Mouse (Mus musculus) spleen, adult 10 weeks (tissue): ENCODE data around the gene Olfr547. TPM values are rescaled to one million over a fixed set of nuclear protein-coding genes. Genes with fewer than 3 reads are reported as not detected.

Experiments
- polyA plus RNA-seq: library from polyadenylated mRNA; stranded (reverse); fragments of 350-450 nt; fragmentation: Illumina TruSeq; extraction: RNeasy Lipid Tissue Mini Kit (QIAGEN cat#74804); gene quantifications from one replicate; pipeline ENCODE4 v1.2.3, GENCODE M21; 2015; ENCODE audit warnings: low replicate concordance; ENCODE audit not compliant: insufficient read depth

Olfr547 gene
- not detected for polyA plus RNA-seq

DNA sequence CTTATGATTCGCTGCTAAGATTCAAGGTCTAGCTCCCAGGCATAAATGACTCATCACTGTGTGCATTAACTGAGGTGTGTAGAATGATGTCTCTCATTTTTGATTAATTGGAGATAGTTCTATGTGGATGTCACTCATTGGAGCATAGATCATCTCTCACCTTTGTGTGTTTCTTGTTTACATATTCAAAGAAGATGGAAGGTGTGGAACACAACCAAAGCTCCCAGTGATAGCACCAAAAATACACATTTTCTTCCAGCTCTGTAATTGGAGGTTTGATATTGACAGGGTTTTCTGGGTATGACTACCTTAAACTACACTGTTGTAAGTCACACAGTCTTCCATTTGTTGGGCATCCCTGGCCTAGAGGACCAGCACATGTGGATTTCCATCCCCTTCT is at the start of gene Olfr547:
Gene Olfr547, plus strand, starts transcription at position 301 of the 400 bp plus-strand sequence.

DNA sequence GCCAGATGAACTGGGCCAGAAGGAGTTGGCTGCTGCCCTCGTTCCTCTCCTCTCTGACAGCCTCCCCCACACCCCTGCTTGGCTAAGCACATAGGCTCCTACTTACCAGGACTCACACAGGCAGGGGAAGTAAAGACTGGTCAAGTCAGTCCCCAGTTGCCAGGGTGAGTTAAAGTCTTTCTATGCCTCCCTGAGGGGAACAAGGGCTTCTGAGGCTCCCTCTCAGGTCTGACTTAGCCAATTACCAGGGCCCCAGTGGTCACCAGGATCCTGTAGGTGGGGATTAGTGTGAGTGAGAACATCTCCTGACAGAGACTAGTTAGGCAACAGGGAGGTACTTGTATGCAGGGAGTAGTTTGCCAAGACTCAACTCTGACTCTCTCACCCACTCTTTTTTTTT is 46.4 kb upstream of the Olfr547 start, which contains the start of gene Olfr544:
Gene Olfr544, minus strand, starts transcription at position 153 of the 400 bp plus-strand sequence.

DNA sequence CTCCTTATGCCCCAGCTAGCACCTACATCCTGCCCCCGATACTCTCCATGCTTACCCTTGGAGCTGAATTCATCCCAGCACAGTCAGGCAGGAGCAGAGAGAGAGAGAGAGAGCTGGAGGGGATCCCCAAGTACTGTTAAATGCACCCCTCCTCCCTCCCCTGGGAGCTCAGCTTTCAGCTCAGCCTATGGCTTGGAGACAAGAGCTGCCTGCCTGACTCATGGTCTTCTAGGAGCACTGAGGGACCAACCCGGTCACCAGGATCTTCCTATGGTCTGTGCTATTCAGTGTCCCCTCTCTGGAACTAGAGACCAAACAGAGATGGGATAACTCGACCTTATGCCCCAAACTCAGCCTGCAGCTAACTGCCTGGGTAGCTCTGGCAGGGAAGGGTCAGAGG is 35.1 kb upstream of the Olfr547 start, which contains the start of gene Olfr545:
Gene Olfr545, minus strand, starts transcription at position 101 of the 400 bp plus-strand sequence.

DNA sequence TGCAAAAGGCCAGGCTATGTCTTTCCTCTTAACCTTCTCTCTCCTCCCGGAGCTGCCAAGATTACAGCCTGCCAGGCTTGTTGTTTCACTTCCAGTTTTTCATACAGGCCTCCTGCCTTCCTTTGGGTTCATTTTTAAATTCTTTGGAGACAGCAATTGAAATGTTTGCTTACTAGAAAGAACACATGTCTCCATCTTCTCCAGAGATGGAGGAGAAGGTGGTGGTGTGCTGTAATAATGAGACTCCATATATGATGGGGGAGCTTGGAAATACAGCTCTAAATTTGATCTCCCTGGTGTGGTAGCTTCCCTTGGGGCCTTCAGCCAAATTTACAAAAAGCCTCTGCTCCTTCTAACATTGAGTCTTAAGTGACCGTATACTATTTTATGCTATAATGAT is 6.0 kb downstream of the Olfr547 start, which contains the start of gene Olfr548-ps1:
Gene Olfr548-ps1, plus strand, starts transcription at position 301 of the 400 bp plus-strand sequence.

DNA sequence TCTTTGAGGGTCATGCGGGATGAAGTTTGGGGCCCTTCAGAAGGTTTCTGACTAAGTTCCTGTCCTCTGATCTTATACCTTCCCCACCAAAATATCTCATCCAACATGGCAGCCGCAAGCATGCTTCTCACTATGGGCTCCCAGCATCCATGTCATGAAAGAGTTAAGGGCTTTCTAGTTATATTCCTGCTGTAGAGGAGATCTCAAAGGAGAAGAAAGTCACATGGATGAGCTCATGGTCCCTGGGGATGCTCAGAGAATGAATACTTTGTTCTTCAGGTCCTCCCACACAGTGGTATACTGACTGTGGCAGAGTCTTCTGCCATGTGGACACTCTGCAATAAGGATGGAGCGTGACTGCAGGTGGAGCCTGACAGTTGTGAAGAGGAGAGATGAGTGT is 15.0 kb downstream of the Olfr547 start, which contains the start of gene Olfr549:
Gene Olfr549, plus strand, starts transcription at position 301 of the 400 bp plus-strand sequence.

DNA sequence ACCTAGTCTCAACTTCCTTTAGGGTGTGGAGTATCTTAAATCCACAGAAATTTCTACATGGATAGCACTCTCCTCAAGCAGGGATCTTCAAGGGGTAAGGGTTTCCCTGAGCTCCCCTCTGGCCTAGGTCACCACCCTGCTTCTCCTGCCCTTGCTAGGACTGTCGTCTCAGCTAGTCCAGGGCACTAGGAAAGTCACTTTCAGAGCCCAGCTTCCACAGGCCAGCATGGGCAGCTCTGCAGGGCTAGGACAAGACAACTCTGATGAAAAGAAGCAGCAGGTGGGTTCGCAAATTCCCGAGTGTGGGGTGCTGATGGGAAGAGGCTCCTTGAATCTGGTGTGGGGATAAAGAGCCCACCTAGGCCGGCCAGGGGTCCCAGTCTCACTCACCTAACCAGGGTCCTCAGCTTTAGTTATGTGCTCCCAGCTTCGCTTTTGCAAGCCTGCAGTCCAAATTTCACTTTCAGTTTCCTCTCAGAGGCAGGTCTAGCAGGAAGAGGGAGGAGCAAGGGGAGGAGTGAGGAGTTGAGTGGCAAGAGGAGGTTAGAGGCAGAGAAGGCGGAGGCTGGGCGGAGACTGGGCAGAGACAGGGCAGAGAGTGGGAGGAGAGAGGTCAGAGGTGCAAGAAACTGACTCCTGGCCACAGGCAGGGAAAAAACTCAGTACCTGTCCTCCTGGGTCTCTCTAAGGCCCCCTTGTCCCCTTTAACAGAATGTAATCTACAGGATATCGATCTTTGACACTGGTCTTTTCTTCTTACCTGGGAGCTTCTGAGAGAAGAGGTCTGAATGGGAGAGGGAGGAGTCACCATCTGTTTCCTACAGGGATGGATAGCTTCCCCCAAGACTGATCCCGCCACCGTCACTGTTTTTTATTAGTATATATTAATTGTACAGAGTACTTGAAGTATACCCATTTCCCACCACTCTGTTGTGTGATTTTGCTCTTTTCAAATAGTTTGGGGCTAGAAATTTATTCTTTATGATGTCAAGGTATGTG is 30.7 kb downstream of the Olfr547 start, which contains the start of gene Trim21:
Gene Trim21, minus strand, starts transcription at position 488 of the 999 bp plus-strand sequence.

DNA sequence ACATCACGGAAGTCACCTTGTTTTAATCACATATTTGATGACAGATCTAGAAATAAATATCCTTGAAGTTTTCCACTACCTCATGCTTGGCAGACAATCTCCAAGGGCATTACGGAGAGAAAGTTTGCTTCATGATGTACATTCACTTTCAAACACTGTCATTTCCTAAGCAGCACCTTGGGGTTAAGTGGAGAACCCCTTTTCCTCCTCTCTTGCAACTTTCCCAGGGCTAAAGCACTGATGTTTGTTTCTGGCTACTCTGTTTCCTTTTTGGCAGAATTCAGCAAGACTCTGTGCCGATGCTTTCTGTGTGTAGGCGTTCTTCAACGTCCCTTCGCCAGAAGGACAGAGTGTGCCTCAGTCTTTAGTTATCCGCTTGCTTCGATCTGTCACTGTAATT is 36.6 kb downstream of the Olfr547 start, which contains the start of gene Olfr550:
Gene Olfr550, plus strand, starts transcription at position 301 of the 400 bp plus-strand sequence.

Other genes starting within 250 kb of the Olfr547 start
- gene Rrm1, start 93.1 kb upstream of the Olfr547 start, polyA plus RNA-seq, result 55.2 TPM
- gene Olfr543, start 53.1 kb upstream of the Olfr547 start, polyA plus RNA-seq, result not detected
- not detected for gene Olfr544, start 46.4 kb upstream of the Olfr547 start, polyA plus RNA-seq
- not detected for gene Olfr545, start 35.2 kb upstream of the Olfr547 start, polyA plus RNA-seq
- gene Olfr548-ps1, start 6.1 kb downstream of the Olfr547 start, polyA plus RNA-seq, result not detected
- not detected for gene Olfr549, start 15.1 kb downstream of the Olfr547 start, polyA plus RNA-seq
- 58.5 TPM for gene Trim21, start 30.7 kb downstream of the Olfr547 start, polyA plus RNA-seq
- not detected for gene Olfr550, start 36.7 kb downstream of the Olfr547 start, polyA plus RNA-seq
- gene Olfr551, start 57.1 kb downstream of the Olfr547 start, polyA plus RNA-seq, result not detected
- gene Olfr552, start 63.0 kb downstream of the Olfr547 start, polyA plus RNA-seq, result not detected
- not detected for gene Olfr553, start 83.5 kb downstream of the Olfr547 start, polyA plus RNA-seq
- not detected for gene Olfr554, start 103.7 kb downstream of the Olfr547 start, polyA plus RNA-seq
- gene Olfr555, start 124.1 kb downstream of the Olfr547 start, polyA plus RNA-seq, result not detected
- not detected for gene Olfr556, start 130.2 kb downstream of the Olfr547 start, polyA plus RNA-seq
- gene Trim68, start 152.6 kb downstream of the Olfr547 start, polyA plus RNA-seq, result 25.7 TPM
- gene Olfr557, start 161.2 kb downstream of the Olfr547 start, polyA plus RNA-seq, result not detected
- gene Olfr558, start 167.5 kb downstream of the Olfr547 start, polyA plus RNA-seq, result 0.52 TPM
- gene Olfr33, start 184.3 kb downstream of the Olfr547 start, polyA plus RNA-seq, result not detected
- gene Olfr559, start 192.7 kb downstream of the Olfr547 start, polyA plus RNA-seq, result not detected
- not detected for gene Olfr560, start 224.6 kb downstream of the Olfr547 start, polyA plus RNA-seq
- 0.35 TPM for gene Olfr78, start 224.7 kb downstream of the Olfr547 start, polyA plus RNA-seq
- not detected for gene Olfr561, start 236.5 kb downstream of the Olfr547 start, polyA plus RNA-seq